Mouse (Mus musculus): ENCODE measurements around the gene Fgf8. TPM values are rescaled to one million over a fixed set of nuclear protein-coding genes. Genes with fewer than 3 reads are reported as not detected.

Fgf8 gene
- polyA plus RNA-seq, 1 experiment, result 22.6 TPM

DNA sequence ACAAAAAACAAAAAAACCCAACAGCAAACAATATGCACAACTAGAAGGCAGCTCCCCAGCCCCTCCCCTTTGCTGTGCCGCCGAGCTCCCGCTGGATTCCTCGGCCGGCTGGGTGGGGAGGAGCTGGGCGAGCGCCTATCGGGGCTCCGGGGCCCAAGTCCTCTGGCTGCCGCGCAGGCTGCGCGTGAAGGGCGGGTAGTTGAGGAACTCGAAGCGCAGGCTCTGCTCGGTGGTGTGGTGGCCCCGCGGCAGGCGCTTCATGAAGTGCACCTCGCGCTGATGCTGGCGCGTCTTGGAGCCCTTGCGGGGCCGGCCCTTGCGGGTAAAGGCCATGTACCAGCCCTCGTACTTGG lies 5.9 kb downstream of the Fgf8 start:
- no peak for TF ChIP-seq CTCF (IDR thresholded peaks at IDR 0.05; ENCODE audit: low read depth, low read length)
- no peak for TF ChIP-seq POLR2A (IDR thresholded peaks at IDR 0.05; ENCODE audit: insufficient read depth, low read length)
- no peak for TF ChIP-seq EP300 (IDR thresholded peaks at IDR 0.05; ENCODE audit: insufficient read depth, low read depth, low read length)
- H3K27me3 ChIP-seq (ENCODE audit: control insufficient read depth, insufficient read depth, low read length, poor library complexity, severe bottlenecking), result peaks cover 22% of the 10 kb centered on the region
- no peaks in the 10 kb centered on the region for H3K4me1 ChIP-seq (ENCODE audit: control insufficient read depth, insufficient read depth, low read length)
- no peaks in the 10 kb centered on the region for H3K36me3 ChIP-seq (ENCODE audit: control insufficient read depth, insufficient read depth, low read length, poor library complexity, severe bottlenecking)
- H3K27ac ChIP-seq (ENCODE audit: insufficient read depth, low read length), result no peak overlapping the region
- H3K9ac ChIP-seq (ENCODE audit: low read depth, poor library complexity, severe bottlenecking), result peak overlapping the region; percentile 49
- no peaks in the 10 kb centered on the region for H3K9me3 ChIP-seq (replicated peaks; ENCODE audit: control insufficient read depth, insufficient read depth, low read length, poor library complexity, severe bottlenecking)
- peak overlapping the region; percentile 53 for H3K4me3 ChIP-seq (ENCODE audit: low read depth, low read length)

GRCm38 (mm10) chr19:45736241-45736640 lies 6.5 kb downstream of the Fgf8 start:
- no peak for TF ChIP-seq EP300 (IDR thresholded peaks at IDR 0.05; ENCODE audit: insufficient read depth, low read depth, low read length)
- no peak for TF ChIP-seq POLR2A (IDR thresholded peaks at IDR 0.05; ENCODE audit: insufficient read depth, low read length)
- TF ChIP-seq CTCF (IDR thresholded peaks at IDR 0.05; ENCODE audit: low read depth, low read length), result no peak
- H3K27ac ChIP-seq (ENCODE audit: insufficient read depth, low read length), result no peak overlapping the region
- H3K9ac ChIP-seq (ENCODE audit: low read depth, poor library complexity, severe bottlenecking), result no peak overlapping the region
- no peak overlapping the region for H3K4me3 ChIP-seq (ENCODE audit: low read depth, low read length)
- no peaks in the 10 kb centered on the region for H3K9me3 ChIP-seq (replicated peaks; ENCODE audit: control insufficient read depth, insufficient read depth, low read length, poor library complexity, severe bottlenecking)
- no peaks in the 10 kb centered on the region for H3K4me1 ChIP-seq (ENCODE audit: control insufficient read depth, insufficient read depth, low read length)
- H3K36me3 ChIP-seq (ENCODE audit: control insufficient read depth, insufficient read depth, low read length, poor library complexity, severe bottlenecking), result no peaks in the 10 kb centered on the region
- H3K27me3 ChIP-seq (ENCODE audit: control insufficient read depth, insufficient read depth, low read length, poor library complexity, severe bottlenecking), result peaks cover 17% of the 10 kb centered on the region

- H3K27me3 ChIP-seq (ENCODE audit: control insufficient read depth, insufficient read depth, low read length, poor library complexity, severe bottlenecking), result peaks cover 8% of the 10 kb centered on the region
- H3K4me1 ChIP-seq (ENCODE audit: control insufficient read depth, insufficient read depth, low read length), result no peaks in the 10 kb centered on the region
- no peak overlapping the region for H3K9ac ChIP-seq (ENCODE audit: low read depth, poor library complexity, severe bottlenecking)
- H3K4me3 ChIP-seq (ENCODE audit: low read depth, low read length), result no peak overlapping the region
- no peaks in the 10 kb centered on the region for H3K36me3 ChIP-seq (ENCODE audit: control insufficient read depth, insufficient read depth, low read length, poor library complexity, severe bottlenecking)
- no peak for TF ChIP-seq EP300 (IDR thresholded peaks at IDR 0.05; ENCODE audit: insufficient read depth, low read depth, low read length)
- TF ChIP-seq POLR2A (IDR thresholded peaks at IDR 0.05; ENCODE audit: insufficient read depth, low read length), result no peak
- no peak for TF ChIP-seq CTCF (IDR thresholded peaks at IDR 0.05; ENCODE audit: low read depth, low read length)
- no peaks in the 10 kb centered on the region for H3K9me3 ChIP-seq (replicated peaks; ENCODE audit: control insufficient read depth, insufficient read depth, low read length, poor library complexity, severe bottlenecking)
- no peak overlapping the region for H3K27ac ChIP-seq (ENCODE audit: insufficient read depth, low read length)
These were observed 8.0 kb downstream of the Fgf8 start for GRCm38 (mm10) chr19:45734762-45735161.

DNA sequence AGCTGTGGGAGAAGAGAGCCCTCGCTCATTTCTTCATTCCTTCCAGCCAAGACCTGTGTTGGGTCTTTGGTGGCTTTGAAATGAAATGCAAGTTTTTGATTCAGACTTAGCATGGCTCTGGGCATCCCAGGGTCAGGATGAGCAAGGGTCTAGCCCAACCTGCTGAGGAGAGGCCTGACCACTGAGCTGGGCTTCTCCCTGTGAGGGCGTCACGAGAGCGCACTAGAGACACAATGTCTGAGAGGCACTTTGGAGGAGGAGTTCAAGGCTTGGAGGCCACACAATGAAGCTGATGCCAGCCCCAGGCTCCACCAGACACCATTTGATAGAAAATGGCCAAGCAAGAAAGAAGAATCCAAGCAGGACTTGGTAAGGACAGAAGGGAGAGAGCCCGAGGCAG lies 8.5 kb downstream of the Fgf8 start:
- H3K9ac ChIP-seq (ENCODE audit: low read depth, poor library complexity, severe bottlenecking), result no peak overlapping the region
- TF ChIP-seq CTCF (IDR thresholded peaks at IDR 0.05; ENCODE audit: low read depth, low read length) (no peak), EP300 (IDR thresholded peaks at IDR 0.05; ENCODE audit: insufficient read depth, low read depth, low read length) (no peak), POLR2A (IDR thresholded peaks at IDR 0.05; ENCODE audit: insufficient read depth, low read length) (no peak)
- peaks cover 4% of the 10 kb centered on the region; the same call in 1 of the 2 replicates for H3K27me3 ChIP-seq (ENCODE audit: control insufficient read depth, insufficient read depth, low read length, poor library complexity, severe bottlenecking)
- no peaks in the 10 kb centered on the region for H3K4me1 ChIP-seq (ENCODE audit: control insufficient read depth, insufficient read depth, low read length)
- H3K4me3 ChIP-seq (ENCODE audit: low read depth, low read length), result no peak overlapping the region
- H3K9me3 ChIP-seq (replicated peaks; ENCODE audit: control insufficient read depth, insufficient read depth, low read length, poor library complexity, severe bottlenecking), result no peaks in the 10 kb centered on the region
- no peaks in the 10 kb centered on the region for H3K36me3 ChIP-seq (ENCODE audit: control insufficient read depth, insufficient read depth, low read length, poor library complexity, severe bottlenecking)
- H3K27ac ChIP-seq (ENCODE audit: insufficient read depth, low read length), result no peak overlapping the region

GRCm38 (mm10) chr19:45733564-45733963 lies 9.2 kb downstream of the Fgf8 start:
- H3K27ac ChIP-seq (ENCODE audit: insufficient read depth, low read length), result no peak overlapping the region
- TF ChIP-seq EP300 (IDR thresholded peaks at IDR 0.05; ENCODE audit: insufficient read depth, low read depth, low read length), result no peak
- no peak for TF ChIP-seq POLR2A (IDR thresholded peaks at IDR 0.05; ENCODE audit: insufficient read depth, low read length)
- TF ChIP-seq CTCF (IDR thresholded peaks at IDR 0.05; ENCODE audit: low read depth, low read length), result no peak
- H3K9me3 ChIP-seq (replicated peaks; ENCODE audit: control insufficient read depth, insufficient read depth, low read length, poor library complexity, severe bottlenecking), result no peaks in the 10 kb centered on the region
- no peaks in the 10 kb centered on the region for H3K36me3 ChIP-seq (ENCODE audit: control insufficient read depth, insufficient read depth, low read length, poor library complexity, severe bottlenecking)
- H3K4me1 ChIP-seq (ENCODE audit: control insufficient read depth, insufficient read depth, low read length), result no peaks in the 10 kb centered on the region
- peaks cover 4% of the 10 kb centered on the region; the same call in 1 of the 2 replicates for H3K27me3 ChIP-seq (ENCODE audit: control insufficient read depth, insufficient read depth, low read length, poor library complexity, severe bottlenecking)
- no peak overlapping the region for H3K4me3 ChIP-seq (ENCODE audit: low read depth, low read length)
- no peak overlapping the region for H3K9ac ChIP-seq (ENCODE audit: low read depth, poor library complexity, severe bottlenecking)

DNA sequence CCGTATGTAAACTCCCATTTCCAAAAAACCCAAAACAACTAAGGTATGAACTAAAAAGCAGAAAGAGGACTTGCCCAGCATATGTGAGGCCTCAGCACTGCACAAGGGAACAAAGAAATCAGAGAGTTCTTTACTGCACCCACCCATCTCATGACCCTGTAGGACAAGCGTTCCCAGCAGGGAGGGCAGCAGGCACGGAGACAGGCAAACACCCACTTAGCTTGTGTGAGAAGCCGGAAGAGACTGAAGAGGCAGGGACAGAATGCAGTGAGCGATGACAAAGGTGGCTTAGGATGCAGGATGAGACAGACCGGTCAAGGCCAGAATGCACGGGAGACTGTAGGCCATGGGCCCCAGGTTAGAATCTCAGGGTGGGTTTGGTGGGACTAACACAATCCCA lies 11.1 kb downstream of the Fgf8 start:
- no peak overlapping the region for H3K4me3 ChIP-seq (ENCODE audit: low read depth, low read length)
- no peaks in the 10 kb centered on the region for H3K4me1 ChIP-seq (ENCODE audit: control insufficient read depth, insufficient read depth, low read length)
- no peak overlapping the region for H3K9ac ChIP-seq (ENCODE audit: low read depth, poor library complexity, severe bottlenecking)
- no peaks in the 10 kb centered on the region for H3K36me3 ChIP-seq (ENCODE audit: control insufficient read depth, insufficient read depth, low read length, poor library complexity, severe bottlenecking)
- no peak overlapping the region for H3K27ac ChIP-seq (ENCODE audit: insufficient read depth, low read length)
- H3K9me3 ChIP-seq (replicated peaks; ENCODE audit: control insufficient read depth, insufficient read depth, low read length, poor library complexity, severe bottlenecking), result no peaks in the 10 kb centered on the region
- TF ChIP-seq EP300 (IDR thresholded peaks at IDR 0.05; ENCODE audit: insufficient read depth, low read depth, low read length) (no peak), CTCF (IDR thresholded peaks at IDR 0.05; ENCODE audit: low read depth, low read length) (no peak), POLR2A (IDR thresholded peaks at IDR 0.05; ENCODE audit: insufficient read depth, low read length) (no peak)
- H3K27me3 ChIP-seq (ENCODE audit: control insufficient read depth, insufficient read depth, low read length, poor library complexity, severe bottlenecking), result no peaks in the 10 kb centered on the region

Measured in ES-Bruce4 (cell line).